Mouse (Mus musculus) intestine, embryonic 16.5 days (tissue): ENCODE results near the gene Rab13. TPM values are rescaled to one million over a fixed set of nuclear protein-coding genes. Genes with fewer than 3 reads are reported as not detected.

Source experiments
- ATAC-seq: fragments of 200-750 bp; cut with Nextera tagmentation; 2 replicates; pipeline ENCODE4 v1.8.0; 2017; ENCODE audit warnings: moderate TSS enrichment, moderate library complexity
- H3K27ac ChIP-seq: fragments of 300-500 bp; sonication (generic); 2 replicates; pipeline ENCODE4 v1.5.1; 2014; ENCODE audit warnings: mild to moderate bottlenecking, low read length
- H3K27me3 ChIP-seq: fragments of 300-500 bp; sonication (generic); replicated peaks from 2 replicates; pipeline ENCODE4 v1.6.1; 2014; ENCODE audit warnings: low read length, control low read depth, mixed read lengths; ENCODE audit not compliant: control insufficient read depth, insufficient read depth
- H3K36me3 ChIP-seq: fragments of 300-500 bp; sonication (generic); 2 replicates; pipeline ENCODE4 v1.6.1; 2014; ENCODE audit warnings: low read length, control low read depth; ENCODE audit not compliant: control insufficient read depth, insufficient read depth
- H3K4me1 ChIP-seq: fragments of 300-500 bp; sonication (generic); 2 replicates; pipeline ENCODE4 v1.6.1; 2014; ENCODE audit warnings: low read length, control low read depth, mixed read lengths; ENCODE audit not compliant: control insufficient read depth, insufficient read depth
- H3K4me2 ChIP-seq: fragments of 300-500 bp; sonication (generic); 2 replicates; pipeline ENCODE4 v1.6.1; 2014; ENCODE audit warnings: low read depth, low read length, control low read depth
- H3K4me3 ChIP-seq: fragments of 300-500 bp; sonication (generic); 2 replicates; pipeline ENCODE4 v1.5.1; 2014; ENCODE audit warnings: mild to moderate bottlenecking, low read length
- H3K9ac ChIP-seq: fragments of 300-500 bp; sonication (generic); 2 replicates; pipeline ENCODE4 v1.6.1; 2014; ENCODE audit warnings: low read depth, low read length
- H3K9me3 ChIP-seq: fragments of 300-500 bp; sonication (generic); 2 replicates; pipeline ENCODE4 v1.6.1; 2016; ENCODE audit warnings: low read length, control low read depth; ENCODE audit not compliant: control insufficient read depth
- WGBS: fragments of 180-500 bp; shearing (Covaris S2); extraction: QIAGEN DNeasy Blood & Tissue Kit; methylation state at CpG from one replicate; pipeline ENCODE4 v1.1.7; 2014; 5-methylcytosine and 5-hydroxymethylcytosine counted together
- polyA plus RNA-seq: library from polyadenylated mRNA; unstranded; fragments of >200 nt; fragmentation: Nextera tagmentation; extraction: Ambion mirVana; gene quantifications from 2 replicates; pipeline ENCODE4 v1.2.1, GENCODE M21; 2015

Rab13 gene
- polyA plus RNA-seq, 1 experiment from 2014 or later, result 22.0 TPM

GRCm38 (mm10) chr3:90204582-90204981, 8.9 kb upstream of the Rab13 start:
- Histone ChIP-seq H3K27me3 (no peaks in the 10 kb centered on the region), H3K9me3 (no peaks in the 10 kb centered on the region), H3K27ac (no peak overlapping the region), H3K4me3 (no peak overlapping the region), H3K4me1 (no peaks in the 10 kb centered on the region), H3K9ac (no peak overlapping the region), H3K4me2 (no peak overlapping the region), H3K36me3 (peaks cover 10% of the 10 kb centered on the region; the same call in 1 of the 2 replicates)
- WGBS, result 91% methylated on average over 2 of the region's 2 CpGs
- ATAC-seq, result no peak

DNA sequence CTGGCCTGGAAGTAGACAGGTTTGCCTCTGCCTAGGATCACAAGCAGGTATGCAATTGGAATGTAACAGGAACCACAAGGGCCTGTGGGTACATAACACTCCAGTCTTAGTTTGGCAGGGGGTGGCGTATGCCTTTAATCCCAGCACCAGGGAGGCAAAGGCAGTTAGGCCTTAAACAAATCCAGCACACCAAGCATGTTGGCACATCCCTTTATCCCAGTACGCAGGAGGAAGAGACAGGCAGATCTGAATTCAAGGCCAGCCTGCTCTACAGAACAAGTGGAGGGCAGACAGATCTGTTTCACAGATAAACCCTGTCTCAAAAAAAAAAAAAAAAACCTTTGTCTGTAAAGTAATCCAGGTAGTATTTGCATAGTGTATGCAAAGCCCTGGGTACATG, 4.8 kb upstream of the Rab13 start:
- Histone ChIP-seq H3K4me3 (no peak overlapping the region), H3K27ac (no peak overlapping the region), H3K4me1 (peaks cover 14% of the 10 kb centered on the region), H3K9me3 (no peaks in the 10 kb centered on the region), H3K9ac (no peak overlapping the region), H3K27me3 (no peaks in the 10 kb centered on the region), H3K4me2 (no peak overlapping the region), H3K36me3 (peaks cover 13% of the 10 kb centered on the region)
- WGBS, result 80% methylated on average over 2 of the region's 2 CpGs
- no peak for ATAC-seq

DNA sequence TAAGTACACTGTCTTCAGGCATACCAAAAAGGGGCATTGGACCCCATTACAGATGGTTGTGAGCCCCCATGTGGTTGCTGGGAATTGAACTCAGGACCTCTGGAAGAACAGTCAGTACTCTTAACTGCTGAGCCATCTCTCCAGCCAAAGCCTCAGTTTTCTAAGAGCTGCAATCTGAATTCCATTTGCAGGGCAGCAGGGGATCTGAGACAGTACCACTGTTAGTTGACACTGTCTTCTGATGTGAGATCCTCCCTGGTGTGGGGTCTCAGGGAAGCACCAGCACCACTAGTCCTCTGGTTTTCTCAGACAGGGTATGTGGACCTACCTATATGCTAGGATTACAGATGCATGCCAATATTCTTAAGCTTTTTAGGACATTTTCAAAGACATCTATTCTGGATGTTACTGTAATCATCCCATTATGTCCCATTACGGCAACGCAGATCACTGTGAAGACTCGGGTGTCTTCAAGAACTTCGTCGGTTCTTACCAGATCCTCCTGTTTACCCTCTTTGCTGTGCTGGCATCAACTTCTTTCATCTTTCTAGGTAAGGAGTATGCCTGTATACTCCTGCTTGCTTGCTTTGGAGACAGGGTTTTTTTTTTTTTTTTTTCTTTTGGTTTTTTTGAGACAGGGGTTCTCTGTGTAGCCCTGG, 3.5 kb upstream of the Rab13 start:
- ATAC-seq, result no peak
- WGBS, result 91% methylated on average over 5 of the region's 5 CpGs
- Histone ChIP-seq H3K4me2 (no peak overlapping the region), H3K9ac (no peak overlapping the region), H3K4me3 (no peak overlapping the region), H3K9me3 (no peaks in the 10 kb centered on the region), H3K36me3 (peaks cover 13% of the 10 kb centered on the region), H3K4me1 (peaks cover 14% of the 10 kb centered on the region), H3K27me3 (no peaks in the 10 kb centered on the region), H3K27ac (no peak overlapping the region)

GRCm38 (mm10) chr3:90211475-90212398, 1.8 kb upstream of the Rab13 start:
- no peak for ATAC-seq
- peak overlapping the region; percentile 93 for H3K9ac ChIP-seq
- peak overlapping the region; percentile 93 for H3K4me2 ChIP-seq
- peaks cover 14% of the 10 kb centered on the region for H3K4me1 ChIP-seq
- H3K27ac ChIP-seq, result no peak overlapping the region; the same call in 1 of the 2 replicates
- no peaks in the 10 kb centered on the region for H3K9me3 ChIP-seq
- 72% methylated on average over 13 of the region's 13 CpGs for WGBS
- H3K27me3 ChIP-seq, result no peaks in the 10 kb centered on the region
- peaks cover 13% of the 10 kb centered on the region for H3K36me3 ChIP-seq
- H3K4me3 ChIP-seq, result peak overlapping the region; percentile 85

GRCm38 (mm10) chr3:90212723-90213122, 772 bp upstream of the Rab13 start:
- peaks cover 13% of the 10 kb centered on the region for H3K36me3 ChIP-seq
- peak overlapping the region; percentile 93 for H3K4me2 ChIP-seq
- peak overlapping the region; percentile 89; the same call in 1 of the 2 replicates for H3K27ac ChIP-seq
- H3K4me3 ChIP-seq, result peak overlapping the region; percentile 85
- H3K9ac ChIP-seq, result peak overlapping the region; percentile 93
- ATAC-seq, result no peak
- H3K4me1 ChIP-seq, result peaks cover 14% of the 10 kb centered on the region
- no peaks in the 10 kb centered on the region for H3K27me3 ChIP-seq
- no peaks in the 10 kb centered on the region for H3K9me3 ChIP-seq
- 9% methylated on average over 5 of the region's 5 CpGs for WGBS

GRCm38 (mm10) chr3:90213956-90214684, 625 bp downstream of the Rab13 start:
- Histone ChIP-seq H3K4me2 (peak overlapping the region; percentile 43), H3K9me3 (no peaks in the 10 kb centered on the region), H3K36me3 (peaks cover 3% of the 10 kb centered on the region; the same call in 1 of the 2 replicates), H3K27ac (no peak overlapping the region), H3K4me1 (peaks cover 14% of the 10 kb centered on the region), H3K9ac (peak overlapping the region; percentile 46; the same call in 1 of the 2 replicates), H3K4me3 (peak overlapping the region; percentile 85), H3K27me3 (no peaks in the 10 kb centered on the region)
- WGBS, result 12% methylated on average over 12 of the region's 12 CpGs
- peak; percentile 66 for ATAC-seq

DNA sequence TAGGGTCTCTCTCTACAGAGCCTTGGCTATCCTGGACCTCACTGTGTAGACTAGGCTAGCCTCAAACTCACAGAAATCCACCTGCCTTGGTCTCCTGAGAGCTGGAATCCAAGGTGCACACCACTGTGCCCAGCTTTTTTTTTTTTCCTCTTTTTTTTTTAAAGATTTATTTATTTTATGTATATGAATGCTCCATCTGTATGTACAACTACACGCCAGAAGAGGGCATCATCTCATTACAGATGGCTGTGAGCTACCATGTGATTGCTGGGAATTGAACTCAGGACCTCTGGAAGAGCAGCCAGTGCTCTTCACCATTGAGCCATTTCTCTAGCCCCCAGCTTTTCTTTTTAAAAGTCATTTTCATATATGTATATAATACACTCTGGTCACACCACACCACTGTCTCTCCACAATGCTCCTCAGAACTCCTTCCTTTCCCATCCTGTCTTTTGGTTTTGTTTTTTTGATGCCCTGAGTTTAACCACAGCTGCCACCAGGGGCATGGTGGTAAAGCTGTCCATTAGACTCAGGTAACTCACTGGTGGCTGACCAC, 2.4 kb downstream of the Rab13 start:
- Histone ChIP-seq H3K27ac (no peak overlapping the region), H3K9me3 (no peaks in the 10 kb centered on the region)
- 48% methylated on average over 1 of the region's 1 CpGs for WGBS

GRCm38 (mm10) chr3:90220088-90220487, 6.6 kb downstream of the Rab13 start:
- ATAC-seq, result peak; percentile 57
- WGBS, result 9% methylated on average over 6 of the region's 6 CpGs
- Histone ChIP-seq H3K36me3 (peaks cover 2% of the 10 kb centered on the region; the same call in 1 of the 2 replicates), H3K9me3 (no peaks in the 10 kb centered on the region), H3K4me3 (peak overlapping the region; percentile 61), H3K27me3 (no peaks in the 10 kb centered on the region), H3K9ac (peak overlapping the region; percentile 76; the same call in 1 of the 2 replicates), H3K4me1 (no peaks in the 10 kb centered on the region), H3K4me2 (peak overlapping the region; percentile 83), H3K27ac (peak overlapping the region; percentile 86)

More for the DNA sequence above, 2.4 kb downstream of the Rab13 start:
- no peak for ATAC-seq
- Histone ChIP-seq H3K4me3 (no peak overlapping the region), H3K4me2 (no peak overlapping the region), H3K36me3 (no peaks in the 10 kb centered on the region), H3K9ac (no peak overlapping the region), H3K27me3 (no peaks in the 10 kb centered on the region), H3K4me1 (peaks cover 14% of the 10 kb centered on the region)
